Mouse (Mus musculus): Measurements from ENCODE around the gene Catsper3. TPM values are rescaled to one million over a fixed set of nuclear protein-coding genes. Genes with fewer than 3 reads are reported as not detected.

Gene Catsper3
- total RNA-seq, 1 experiment = not detected

DNA sequence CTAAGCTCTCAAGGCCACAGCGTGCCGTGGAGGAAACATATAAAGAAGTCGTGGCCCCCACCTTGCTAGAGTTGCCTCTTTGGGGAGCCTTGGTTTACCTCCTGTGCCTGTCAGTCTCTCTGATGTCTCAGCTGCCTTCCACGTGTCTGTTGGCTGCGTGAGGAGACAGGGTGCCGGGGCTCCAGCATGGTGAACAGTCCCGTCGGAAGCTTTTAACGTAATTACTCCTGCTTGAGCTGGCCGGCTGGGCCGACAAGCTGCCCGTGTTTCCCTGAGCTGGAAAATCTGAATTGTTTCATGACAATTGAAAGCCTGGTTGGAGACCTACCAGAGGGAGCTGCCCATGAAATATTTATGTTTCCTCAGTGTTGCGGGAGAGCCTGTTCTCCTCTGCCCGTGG is 55.9 kb downstream of the Catsper3 start:
- in situ Hi-C loops (cut with MboI; ENCODE audit: low sequenced_read_pairs in 2 of 2, unreplicated experiment in 2 of 2) = no loop called here
- no peaks in the 10 kb centered on the region for H3K36me3 ChIP-seq (ENCODE audit: control insufficient read depth, insufficient read depth, low read length, poor library complexity, severe bottlenecking)
- no peak overlapping the region for H3K27ac ChIP-seq (ENCODE audit: insufficient read depth, low read depth, low read length, poor library complexity, severe bottlenecking)
- DNase-seq (ENCODE audit: low read depth, low spot score) = no peak
- H3K4me1 ChIP-seq (ENCODE audit: control insufficient read depth in 2 of 2, insufficient read depth in 2 of 2, low read length in 2 of 2, poor library complexity in 1 of 2) = no peaks in the 10 kb centered on the region; a peak in 1 of 4 replicates
- no peaks in the 10 kb centered on the region; the same call in 1 of the 2 replicates for H3K9me3 ChIP-seq (ENCODE audit: control insufficient read depth, insufficient read depth, low read depth, low read length)
- no peak overlapping the region for H3K9ac ChIP-seq (ENCODE audit: insufficient read depth, low read depth, low read length, poor library complexity, severe bottlenecking)
- no peak for TF ChIP-seq ZC3H11A (IDR thresholded peaks at IDR 0.05; ENCODE audit: borderline replicate concordance, low read depth, low read length)
- no peak overlapping the region for H3K4me3 ChIP-seq (ENCODE audit: insufficient read depth in 1 of 2, low read depth in 1 of 2, low read length in 2 of 2, poor library complexity in 1 of 2, severe bottlenecking in 1 of 2)

DNA sequence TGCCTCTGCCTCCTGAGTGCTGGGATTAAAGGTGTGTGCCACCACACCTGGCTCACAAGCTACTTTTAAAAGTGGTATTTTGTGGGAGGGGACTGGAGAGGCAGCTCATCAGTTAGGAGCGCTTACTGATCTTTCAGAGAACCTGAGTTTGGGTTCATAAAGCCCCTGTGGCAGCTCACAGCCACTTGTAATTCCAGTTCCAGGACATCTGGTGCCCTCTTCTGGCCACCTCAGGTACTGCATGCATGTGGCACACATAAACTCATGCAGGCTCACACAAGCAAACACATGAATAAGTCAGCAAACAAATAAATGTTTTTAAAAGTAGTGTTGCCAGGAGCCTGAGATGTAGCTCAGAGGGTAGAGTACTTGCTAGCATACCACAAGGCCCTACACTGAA is 59.3 kb downstream of the Catsper3 start:
- no peak overlapping the region for H3K9ac ChIP-seq (ENCODE audit: insufficient read depth, low read depth, low read length, poor library complexity, severe bottlenecking)
- H3K4me3 ChIP-seq (ENCODE audit: insufficient read depth in 1 of 2, low read depth in 1 of 2, low read length in 2 of 2, poor library complexity in 1 of 2, severe bottlenecking in 1 of 2) = no peak overlapping the region
- H3K9me3 ChIP-seq (ENCODE audit: control insufficient read depth, insufficient read depth, low read depth, low read length) = no peaks in the 10 kb centered on the region; the same call in 1 of the 2 replicates
- in situ Hi-C loops (cut with MboI; ENCODE audit: low sequenced_read_pairs in 2 of 2, unreplicated experiment in 2 of 2) = no loop called here
- no peak overlapping the region for H3K27ac ChIP-seq (ENCODE audit: insufficient read depth, low read depth, low read length, poor library complexity, severe bottlenecking)
- no peaks in the 10 kb centered on the region for H3K36me3 ChIP-seq (ENCODE audit: control insufficient read depth, insufficient read depth, low read length, poor library complexity, severe bottlenecking)
- TF ChIP-seq ZC3H11A (IDR thresholded peaks at IDR 0.05; ENCODE audit: borderline replicate concordance, low read depth, low read length) (peak; percentile 43; the same call in 1 of the 2 replicates), CHD2 (IDR thresholded peaks at IDR 0.05; ENCODE audit: low read depth, low read length) (no peak)
- DNase-seq (ENCODE audit: low read depth, low spot score) = peak; percentile 56
- no peaks in the 10 kb centered on the region for H3K4me1 ChIP-seq (ENCODE audit: control insufficient read depth in 2 of 2, insufficient read depth in 2 of 2, low read length in 2 of 2, poor library complexity in 1 of 2)

DNA sequence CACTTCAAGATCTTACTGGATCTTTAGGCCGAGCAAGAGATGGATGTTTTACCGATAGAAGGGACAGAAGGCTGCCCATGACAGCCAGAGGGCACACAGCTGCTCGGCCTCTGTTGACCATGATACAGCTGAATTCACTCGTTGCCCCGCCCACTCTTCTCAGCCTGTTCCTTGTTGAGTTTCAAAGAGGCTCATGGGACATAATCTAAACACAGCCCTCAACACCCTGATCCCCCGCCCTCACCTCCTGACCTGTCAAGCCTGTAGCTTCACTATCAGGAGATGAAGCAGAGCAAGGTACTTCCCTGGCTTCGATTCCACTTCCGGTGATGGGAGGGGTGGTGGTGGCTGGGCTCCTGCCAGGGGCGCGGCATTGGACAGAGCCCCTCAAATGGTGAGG is 63.4 kb downstream of the Catsper3 start:
- Histone ChIP-seq H3K9ac (ENCODE audit: insufficient read depth, low read depth, low read length, poor library complexity, severe bottlenecking) (no peak overlapping the region), H3K9me3 (ENCODE audit: control insufficient read depth, insufficient read depth, low read depth, low read length) (no peaks in the 10 kb centered on the region; the same call in 1 of the 2 replicates), H3K36me3 (ENCODE audit: control insufficient read depth, insufficient read depth, low read length, poor library complexity, severe bottlenecking) (no peaks in the 10 kb centered on the region), H3K27ac (ENCODE audit: insufficient read depth, low read depth, low read length, poor library complexity, severe bottlenecking) (no peak overlapping the region), H3K4me1 (ENCODE audit: control insufficient read depth in 2 of 2, insufficient read depth in 2 of 2, low read length in 2 of 2, poor library complexity in 1 of 2) (no peaks in the 10 kb centered on the region), H3K4me3 (ENCODE audit: insufficient read depth in 1 of 2, low read depth in 1 of 2, low read length in 2 of 2, poor library complexity in 1 of 2, severe bottlenecking in 1 of 2) (no peak overlapping the region)
- TF ChIP-seq CHD2 (IDR thresholded peaks at IDR 0.05; ENCODE audit: low read depth, low read length) (no peak), ZNF384 (IDR thresholded peaks at IDR 0.05; ENCODE audit: low read depth, low read length) (no peak)
- no peak for DNase-seq (ENCODE audit: low read depth, low spot score)
- in situ Hi-C loops (cut with MboI; ENCODE audit: low sequenced_read_pairs in 2 of 2, unreplicated experiment in 2 of 2) = no loop called here

DNA sequence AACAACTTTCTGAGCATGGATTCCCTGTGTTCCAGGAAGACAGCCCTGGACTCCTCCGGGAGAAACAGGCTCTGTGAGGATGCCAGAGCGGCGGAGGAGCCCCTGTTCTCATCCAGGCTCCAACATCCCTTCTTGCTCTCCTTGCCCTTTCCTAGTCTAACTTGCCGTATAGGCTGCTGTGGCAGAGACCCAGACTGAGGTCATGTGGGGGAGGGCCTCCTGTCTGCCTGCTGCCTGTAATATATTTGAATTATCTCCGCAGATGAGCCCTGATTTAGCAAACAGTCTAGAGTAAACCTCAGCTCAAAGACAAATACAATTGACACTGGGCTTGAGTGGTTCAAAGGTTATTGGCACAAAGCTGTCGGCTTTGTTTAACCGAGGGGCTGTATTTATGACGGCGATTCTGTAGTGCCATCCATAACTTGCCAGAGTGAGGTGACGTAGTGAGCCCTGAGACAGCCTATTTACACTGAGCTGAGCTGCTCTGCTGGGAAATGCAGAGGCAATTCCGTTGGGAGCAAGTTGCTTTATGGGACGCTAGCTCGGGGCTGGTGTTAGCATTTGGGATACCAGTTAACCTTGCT is 64.3 kb downstream of the Catsper3 start:
- Histone ChIP-seq H3K27ac (ENCODE audit: insufficient read depth, low read depth, low read length, poor library complexity, severe bottlenecking) (no peak overlapping the region), H3K9ac (ENCODE audit: insufficient read depth, low read depth, low read length, poor library complexity, severe bottlenecking) (no peak overlapping the region), H3K4me1 (ENCODE audit: control insufficient read depth in 2 of 2, insufficient read depth in 2 of 2, low read length in 2 of 2, poor library complexity in 1 of 2) (no peaks in the 10 kb centered on the region), H3K36me3 (ENCODE audit: control insufficient read depth, insufficient read depth, low read length, poor library complexity, severe bottlenecking) (no peaks in the 10 kb centered on the region), H3K4me3 (ENCODE audit: insufficient read depth in 1 of 2, low read depth in 1 of 2, low read length in 2 of 2, poor library complexity in 1 of 2, severe bottlenecking in 1 of 2) (no peak overlapping the region), H3K9me3 (ENCODE audit: control insufficient read depth, insufficient read depth, low read depth, low read length) (no peaks in the 10 kb centered on the region; the same call in 1 of the 2 replicates)
- in situ Hi-C loops (cut with MboI; ENCODE audit: low sequenced_read_pairs in 2 of 2, unreplicated experiment in 2 of 2) = no loop called here
- DNase-seq (ENCODE audit: low read depth, low spot score) = no peak
- TF ChIP-seq ZC3H11A (IDR thresholded peaks at IDR 0.05; ENCODE audit: borderline replicate concordance, low read depth, low read length) = no peak
- TF ChIP-seq MAFK (IDR thresholded peaks at IDR 0.05; ENCODE audit: insufficient read depth, low read depth, low read length) = no peak
- no peak for TF ChIP-seq HCFC1 (IDR thresholded peaks at IDR 0.05; ENCODE audit: borderline replicate concordance, insufficient read depth, low read length)
- no peak for TF ChIP-seq ZNF384 (IDR thresholded peaks at IDR 0.05; ENCODE audit: low read depth, low read length)
- no peak for TF ChIP-seq CHD2 (IDR thresholded peaks at IDR 0.05; ENCODE audit: low read depth, low read length)

DNA sequence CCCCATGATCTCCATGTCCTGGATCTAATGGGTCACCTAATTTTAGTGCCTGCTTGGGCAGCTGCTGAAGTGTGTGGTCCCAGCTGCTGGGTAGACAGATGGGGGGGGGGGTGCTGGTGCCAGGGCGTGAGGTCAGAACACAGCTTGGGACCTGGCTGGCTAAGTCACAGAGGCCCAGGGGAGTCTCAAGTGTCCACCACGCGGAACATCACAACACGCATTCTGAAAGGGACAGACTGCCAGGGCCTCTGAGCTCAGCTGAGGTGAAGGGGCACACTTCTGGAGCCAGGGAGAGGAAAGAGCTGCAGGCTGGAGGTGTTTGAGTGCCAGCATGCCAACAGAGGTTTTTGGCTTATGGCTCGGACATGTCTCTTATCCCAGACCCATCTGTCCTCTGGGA is 66.4 kb downstream of the Catsper3 start:
- Histone ChIP-seq H3K27ac (ENCODE audit: insufficient read depth, low read depth, low read length, poor library complexity, severe bottlenecking) (no peak overlapping the region), H3K36me3 (ENCODE audit: control insufficient read depth, insufficient read depth, low read length, poor library complexity, severe bottlenecking) (no peaks in the 10 kb centered on the region), H3K4me1 (ENCODE audit: control insufficient read depth in 2 of 2, insufficient read depth in 2 of 2, low read length in 2 of 2, poor library complexity in 1 of 2) (no peaks in the 10 kb centered on the region), H3K9me3 (ENCODE audit: control insufficient read depth, insufficient read depth, low read depth, low read length) (no peaks in the 10 kb centered on the region), H3K4me3 (ENCODE audit: insufficient read depth in 1 of 2, low read depth in 1 of 2, low read length in 2 of 2, poor library complexity in 1 of 2, severe bottlenecking in 1 of 2) (no peak overlapping the region), H3K9ac (ENCODE audit: insufficient read depth, low read depth, low read length, poor library complexity, severe bottlenecking) (no peak overlapping the region)
- DNase-seq (ENCODE audit: low read depth, low spot score) = no peak
- in situ Hi-C loops (cut with MboI; ENCODE audit: low sequenced_read_pairs in 2 of 2, unreplicated experiment in 2 of 2) = no loop called here
- TF ChIP-seq CHD2 (IDR thresholded peaks at IDR 0.05; ENCODE audit: low read depth, low read length) (no peak), MAFK (IDR thresholded peaks at IDR 0.05; ENCODE audit: insufficient read depth, low read depth, low read length) (no peak), ZNF384 (IDR thresholded peaks at IDR 0.05; ENCODE audit: low read depth, low read length) (no peak), HCFC1 (IDR thresholded peaks at IDR 0.05; ENCODE audit: borderline replicate concordance, insufficient read depth, low read length) (no peak), ZC3H11A (IDR thresholded peaks at IDR 0.05; ENCODE audit: borderline replicate concordance, low read depth, low read length) (no peak)

Data from ES-E14 (cell line).